ENCODE assay signal across 27 mouse cellular contexts in the genomic region with DNA sequence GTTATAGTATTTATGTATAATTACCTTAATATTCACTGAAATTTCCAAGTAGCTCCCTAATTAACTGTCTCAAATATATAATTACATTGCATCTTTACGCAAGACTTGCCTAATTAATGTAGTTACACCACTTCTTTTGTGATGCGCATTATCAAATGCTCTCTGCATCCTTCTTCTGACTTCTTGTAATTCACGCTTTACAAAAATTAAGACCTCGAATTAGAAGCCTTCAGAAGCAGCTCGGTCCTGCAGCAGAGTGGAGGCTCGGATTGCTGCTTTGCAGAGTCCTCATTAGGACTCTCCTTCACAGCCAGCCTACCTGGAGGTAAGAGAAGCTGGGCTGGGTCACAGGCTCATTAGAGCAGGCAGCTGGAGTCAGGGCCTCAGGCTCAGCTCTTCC.
"Had no signal": no experiment of that assay in that cellular context is flagged by ENCODE, and none has a peak within 500 bp of the region (broad histone marks: within the 10 kb centered on the region; RNA-seq: fewer than 3 reads in every experiment).

No protein-coding gene starts in this region.

- H3K4me2 ChIP-seq: heart, embryonic 11.5 days; heart, embryonic 13.5 days; heart, embryonic 15.5 days; hindbrain, embryonic 13.5 days; hindbrain, embryonic 15.5 days; limb, embryonic 12.5 days; liver, embryonic 11.5 days; liver, embryonic 13.5 days; liver, embryonic 15.5 days had no signal

- ATAC-seq: hindbrain, postnatal 0 days; intestine, embryonic 16.5 days had no signal

- H3K27ac ChIP-seq: gastrocnemius, adult 2 months; heart, adult 2 months; heart, embryonic 13.5 days; heart, embryonic 15.5 days; hindbrain, embryonic 13.5 days; hindbrain, embryonic 15.5 days; hindbrain, postnatal 0 days; layer of hippocampus, adult 2 months; left cerebral cortex, adult 2 months; limb, embryonic 10.5 days; limb, embryonic 12.5 days; liver, embryonic 13.5 days; liver, embryonic 15.5 days had no signal

- H3K27me3 ChIP-seq: heart, embryonic 13.5 days; heart, embryonic 15.5 days; hindbrain, embryonic 13.5 days; hindbrain, embryonic 15.5 days; limb, embryonic 12.5 days; liver, embryonic 13.5 days; liver, embryonic 15.5 days had no signal

- H3K36me3 ChIP-seq: heart, embryonic 13.5 days; heart, embryonic 15.5 days; hindbrain, embryonic 13.5 days; hindbrain, embryonic 15.5 days; limb, embryonic 10.5 days; limb, embryonic 12.5 days; liver, embryonic 13.5 days; liver, embryonic 15.5 days had no signal

- H3K9me3 ChIP-seq: heart, embryonic 13.5 days; heart, embryonic 15.5 days; hindbrain, embryonic 13.5 days; hindbrain, embryonic 15.5 days; limb, embryonic 10.5 days; limb, embryonic 12.5 days; liver, embryonic 13.5 days; liver, embryonic 15.5 days had no signal

- H3K4me3 ChIP-seq: gastrocnemius, adult 2 months; heart, adult 2 months; heart, embryonic 13.5 days; heart, embryonic 15.5 days; hindbrain, embryonic 13.5 days; hindbrain, embryonic 15.5 days; layer of hippocampus, adult 2 months; left cerebral cortex, adult 2 months; limb, embryonic 10.5 days; limb, embryonic 12.5 days; liver, embryonic 13.5 days; liver, embryonic 15.5 days had no signal

- H3K4me1 ChIP-seq: heart, embryonic 13.5 days; heart, embryonic 15.5 days; hindbrain, embryonic 15.5 days; limb, embryonic 10.5 days; limb, embryonic 12.5 days; liver, embryonic 13.5 days; liver, embryonic 15.5 days had no signal

- DNase-seq: gastrocnemius, adult 2 months; gastrocnemius, postnatal 10 days; gastrocnemius, postnatal 25 days; heart, adult 2 months; heart, postnatal 14 days; heart, postnatal 36 days; kidney, adult 11 months; kidney, adult 2 months; kidney, adult 9 months; kidney, postnatal 10 days; kidney, postnatal 25 days; kidney, postnatal 4 days; liver; liver, embryonic 13.5 days had no signal

- H3K9ac ChIP-seq: heart, embryonic 13.5 days; heart, embryonic 15.5 days; hindbrain, embryonic 13.5 days; hindbrain, embryonic 15.5 days; limb, embryonic 12.5 days; liver, embryonic 13.5 days; liver, embryonic 15.5 days had no signal
